Mouse (Mus musculus): ENCODE data around the gene Lrmp. TPM values are rescaled to one million over a fixed set of nuclear protein-coding genes. Genes with fewer than 3 reads are reported as not detected.

Lrmp gene
- polyA plus RNA-seq, 1 experiment from 2014 or later = 1.4 TPM

DNA sequence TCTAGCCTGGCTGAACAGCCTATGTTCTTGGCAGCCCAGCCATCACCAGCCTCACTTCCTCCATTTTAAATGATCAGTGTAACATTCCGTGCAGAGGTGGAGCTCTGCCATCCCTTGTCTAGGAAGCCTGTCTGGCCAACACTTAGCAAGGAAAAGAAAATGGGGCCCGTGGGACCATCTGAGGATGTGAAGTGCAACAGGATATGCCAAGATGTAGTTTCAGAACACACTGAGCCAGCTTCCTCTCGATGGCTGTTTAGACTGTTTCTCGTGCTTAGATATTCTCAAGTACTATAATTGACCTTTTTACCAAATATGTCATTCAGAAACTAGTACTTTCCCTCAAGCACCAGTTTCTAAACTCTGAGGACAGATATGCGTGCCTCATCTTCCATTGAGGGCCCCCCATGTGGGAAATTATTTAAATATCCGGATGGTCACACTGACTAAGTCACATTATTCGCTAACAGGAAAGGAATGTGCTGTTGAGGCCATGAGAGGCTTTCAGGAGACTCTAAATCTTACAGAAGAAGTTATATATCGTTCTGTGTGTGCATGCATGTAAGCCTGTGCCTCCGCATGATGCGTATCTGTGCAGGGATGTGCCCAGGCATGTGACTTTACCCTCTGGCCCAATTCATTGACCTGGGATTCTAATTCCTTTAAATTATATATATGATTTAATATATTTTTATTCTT lies 11.1 kb upstream of the Lrmp start:
- Histone ChIP-seq H3K27me3 (ENCODE audit: insufficient read depth, low read length) (no peaks in the 10 kb centered on the region), H3K27ac (ENCODE audit: low read depth) (no peak overlapping the region), H3K4me1 (ENCODE audit: insufficient read depth) (no peaks in the 10 kb centered on the region), H3K9me3 (ENCODE audit: low read depth, low read length) (no peaks in the 10 kb centered on the region), H3K4me3 (ENCODE audit: low read depth, low read length) (no peak overlapping the region), H3K9ac (no peak overlapping the region), H3K36me3 (ENCODE audit: insufficient read depth) (no peaks in the 10 kb centered on the region), H3K4me2 (no peak overlapping the region)
- 61% methylated on average over 10 of the region's 10 CpGs for WGBS
- DNase-seq (no peak), ATAC-seq (ENCODE audit: insufficient read depth) (no peak)
- no peak for TF ChIP-seq CTCF (IDR thresholded peaks at IDR 0.05; ENCODE audit: low read depth)

GRCm38 (mm10) chr6:145105439-145105838 lies 10.0 kb upstream of the Lrmp start:
- H3K4me3 ChIP-seq (ENCODE audit: low read depth, low read length) = no peak overlapping the region
- ATAC-seq (ENCODE audit: insufficient read depth) (no peak), DNase-seq (no peak)
- no peak overlapping the region for H3K9ac ChIP-seq
- no peak for TF ChIP-seq CTCF (IDR thresholded peaks at IDR 0.05; ENCODE audit: low read depth)
- H3K9me3 ChIP-seq (ENCODE audit: low read depth, low read length) = no peaks in the 10 kb centered on the region
- no peak overlapping the region for H3K27ac ChIP-seq (ENCODE audit: low read depth)
- H3K27me3 ChIP-seq (ENCODE audit: insufficient read depth, low read length) = no peaks in the 10 kb centered on the region
- no peaks in the 10 kb centered on the region for H3K4me1 ChIP-seq (ENCODE audit: insufficient read depth)
- no peaks in the 10 kb centered on the region for H3K36me3 ChIP-seq (ENCODE audit: insufficient read depth)
- H3K4me2 ChIP-seq = no peak overlapping the region
- WGBS = 92% methylated on average over 10 of the region's 10 CpGs

GRCm38 (mm10) chr6:145106163-145106842 lies 9.2 kb upstream of the Lrmp start:
- H3K9ac ChIP-seq = no peak overlapping the region
- H3K9me3 ChIP-seq (ENCODE audit: low read depth, low read length) = no peaks in the 10 kb centered on the region
- no peak for ATAC-seq (ENCODE audit: insufficient read depth)

DNA sequence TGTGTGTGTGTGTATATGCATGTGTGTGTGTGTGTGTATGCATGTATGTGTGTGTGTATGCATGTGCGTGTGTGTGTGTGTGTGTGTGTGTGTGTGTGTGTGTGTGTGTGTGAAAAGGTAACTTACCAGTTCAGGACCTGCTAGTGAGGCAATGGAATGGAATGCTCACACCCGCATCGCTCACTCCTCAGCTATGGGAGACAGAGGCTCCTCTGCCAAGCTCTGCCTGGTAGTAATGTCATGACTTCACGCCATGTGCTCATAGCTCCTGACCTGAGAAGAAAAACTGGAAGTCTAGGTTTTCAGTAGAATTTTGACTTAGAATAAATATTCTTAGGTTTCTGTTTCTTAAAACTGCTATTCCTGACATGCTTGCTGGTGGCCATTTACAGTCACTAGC lies 4.7 kb upstream of the Lrmp start:
- H3K9ac ChIP-seq = no peak overlapping the region
- no peak for TF ChIP-seq CTCF (IDR thresholded peaks at IDR 0.05; ENCODE audit: low read depth)
- H3K27ac ChIP-seq (ENCODE audit: low read depth) = no peak overlapping the region
- H3K9me3 ChIP-seq (ENCODE audit: low read depth, low read length) = no peaks in the 10 kb centered on the region
- H3K4me2 ChIP-seq = no peak overlapping the region
- 89% methylated on average over 4 of the region's 4 CpGs for WGBS
- no peaks in the 10 kb centered on the region for H3K4me1 ChIP-seq (ENCODE audit: insufficient read depth)
- ATAC-seq (ENCODE audit: insufficient read depth) = no peak
- DNase-seq = no peak
- H3K36me3 ChIP-seq (ENCODE audit: insufficient read depth) = no peaks in the 10 kb centered on the region
- no peak overlapping the region for H3K4me3 ChIP-seq (ENCODE audit: low read depth, low read length)
- H3K27me3 ChIP-seq (ENCODE audit: insufficient read depth, low read length) = no peaks in the 10 kb centered on the region

More at GRCm38 (mm10) chr6:145106163-145106842, 9.2 kb upstream of the Lrmp start:
- Histone ChIP-seq H3K27me3 (ENCODE audit: insufficient read depth, low read length) (no peaks in the 10 kb centered on the region), H3K36me3 (ENCODE audit: insufficient read depth) (no peaks in the 10 kb centered on the region), H3K4me1 (ENCODE audit: insufficient read depth) (no peaks in the 10 kb centered on the region), H3K27ac (ENCODE audit: low read depth) (no peak overlapping the region), H3K4me3 (ENCODE audit: low read depth, low read length) (no peak overlapping the region), H3K4me2 (no peak overlapping the region)
- WGBS = 82% methylated on average over 6 of the region's 6 CpGs
- no peak for TF ChIP-seq CTCF (IDR thresholded peaks at IDR 0.05; ENCODE audit: low read depth)
- DNase-seq = no peak

- 0 out of 2 replicates have a peak, but pooled peaks cover 6% of the 10 kb centered on the region for H3K4me1 ChIP-seq (ENCODE audit: insufficient read depth)
- H3K9ac ChIP-seq = no peak overlapping the region
- H3K36me3 ChIP-seq (ENCODE audit: insufficient read depth) = no peaks in the 10 kb centered on the region
- no peaks in the 10 kb centered on the region for H3K9me3 ChIP-seq (ENCODE audit: low read depth, low read length)
- H3K27me3 ChIP-seq (ENCODE audit: insufficient read depth, low read length) = no peaks in the 10 kb centered on the region
- H3K4me2 ChIP-seq = no peak overlapping the region
- no peak overlapping the region for H3K4me3 ChIP-seq (ENCODE audit: low read depth, low read length)
- no peak overlapping the region for H3K27ac ChIP-seq (ENCODE audit: low read depth)
- DNase-seq = no peak
- no peak for TF ChIP-seq CTCF (IDR thresholded peaks at IDR 0.05; ENCODE audit: low read depth)
- no peak for ATAC-seq (ENCODE audit: insufficient read depth)
- 49% methylated on average over 6 of the region's 6 CpGs for WGBS
These were observed 2.6 kb upstream of the Lrmp start for GRCm38 (mm10) chr6:145112865-145113264.

GRCm38 (mm10) chr6:145114561-145114960 lies 892 bp upstream of the Lrmp start:
- 66% methylated on average over 2 of the region's 2 CpGs for WGBS
- Histone ChIP-seq H3K4me3 (ENCODE audit: low read depth, low read length) (no peak overlapping the region), H3K27me3 (ENCODE audit: insufficient read depth, low read length) (no peaks in the 10 kb centered on the region), H3K4me1 (ENCODE audit: insufficient read depth) (0 out of 2 replicates have a peak, but pooled peaks cover 6% of the 10 kb centered on the region), H3K9me3 (ENCODE audit: low read depth, low read length) (no peaks in the 10 kb centered on the region), H3K4me2 (no peak overlapping the region), H3K36me3 (ENCODE audit: insufficient read depth) (no peaks in the 10 kb centered on the region), H3K27ac (ENCODE audit: low read depth) (no peak overlapping the region), H3K9ac (no peak overlapping the region)
- no peak for ATAC-seq (ENCODE audit: insufficient read depth)
- DNase-seq = no peak
- no peak for TF ChIP-seq CTCF (IDR thresholded peaks at IDR 0.05; ENCODE audit: low read depth)

- WGBS = 10% methylated on average over 4 of the region's 4 CpGs
- no peak overlapping the region for H3K4me3 ChIP-seq (ENCODE audit: low read depth, low read length)
- ATAC-seq (ENCODE audit: insufficient read depth) (peak; percentile 70), DNase-seq (no peak)
- H3K9ac ChIP-seq = no peak overlapping the region
- H3K27ac ChIP-seq (ENCODE audit: low read depth) = peak overlapping the region; percentile 30; the same call in 1 of the 2 replicates
- no peaks in the 10 kb centered on the region for H3K27me3 ChIP-seq (ENCODE audit: insufficient read depth, low read length)
- no peaks in the 10 kb centered on the region for H3K36me3 ChIP-seq (ENCODE audit: insufficient read depth)
- no peaks in the 10 kb centered on the region for H3K9me3 ChIP-seq (ENCODE audit: low read depth, low read length)
- H3K4me1 ChIP-seq (ENCODE audit: insufficient read depth) = 0 out of 2 replicates have a peak, but pooled peaks cover 6% of the 10 kb centered on the region
- 0 out of 2 replicates have a peak overlapping the region, but pooled peaks have one; percentile 18 for H3K4me2 ChIP-seq
- TF ChIP-seq CTCF (IDR thresholded peaks at IDR 0.05; ENCODE audit: low read depth) = no peak
These were observed 732 bp downstream of the Lrmp start for GRCm38 (mm10) chr6:145116098-145116672.
